Mouse (Mus musculus): Measurements from ENCODE around the gene Zdhhc3. TPM values are rescaled to one million over a fixed set of nuclear protein-coding genes. Genes with fewer than 3 reads are reported as not detected.

Zdhhc3 gene
- total RNA-seq, 2 experiments from 2014 or later, result 57.5 to 61.9 TPM

GRCm38 (mm10) chr9:123031496-123032246 is 81.3 kb downstream of the Zdhhc3 start:
- DNase-seq (ENCODE audit: low spot score in 2 of 2), result no peak
- no peak for TF ChIP-seq CTCF (conservative IDR thresholded peaks at IDR 0.05)
- no peak overlapping the region for H3K27ac ChIP-seq
- no peak overlapping the region for H3K4me3 ChIP-seq

- no peak for TF ChIP-seq CTCF (conservative IDR thresholded peaks at IDR 0.05)
- Histone ChIP-seq H3K27ac (no peak overlapping the region), H3K4me3 (no peak overlapping the region)
- DNase-seq (ENCODE audit: low spot score in 2 of 2), result no peak
Measured at GRCm38 (mm10) chr9:123024201-123024600, 88.8 kb downstream of the Zdhhc3 start.

DNA sequence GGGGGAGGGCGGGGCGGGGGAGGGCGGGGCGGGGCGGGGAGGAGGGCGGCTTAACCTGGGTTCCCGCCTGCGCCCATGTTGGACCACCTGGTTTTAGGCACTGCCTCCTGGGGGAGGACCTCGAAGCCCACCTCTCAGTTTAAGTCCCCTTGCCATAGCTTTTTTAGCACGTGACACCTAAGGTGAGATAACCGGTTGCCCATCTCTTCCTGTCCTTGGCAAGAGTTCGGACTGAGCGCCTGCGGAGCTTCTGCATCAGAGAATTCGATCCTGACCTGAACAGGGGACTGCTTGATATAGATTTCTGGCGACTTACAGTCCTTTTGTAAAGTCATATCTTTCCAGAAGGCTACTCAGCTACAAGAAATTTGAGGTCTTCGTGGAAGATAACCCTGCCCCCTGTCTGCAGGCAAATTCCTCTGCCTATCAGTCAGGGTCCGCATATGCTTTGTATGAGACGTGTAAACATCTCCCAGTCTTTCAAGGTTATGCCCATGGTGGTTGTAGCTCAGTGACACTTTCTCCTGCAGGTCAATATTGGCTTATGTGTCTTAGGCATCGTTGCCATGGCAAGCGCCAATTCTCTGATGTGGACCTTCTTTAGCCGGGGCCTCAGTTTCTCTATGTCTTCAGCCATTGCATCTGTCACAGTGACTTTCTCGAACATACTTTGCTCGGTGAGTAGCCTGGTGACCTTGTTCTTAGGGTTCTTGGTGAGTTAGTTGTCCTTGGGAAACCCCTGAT is 91.2 kb downstream of the Zdhhc3 start:
- TF ChIP-seq CTCF (conservative IDR thresholded peaks at IDR 0.05), result peak; percentile 33
- peak in 1 of 2 experiments; percentile 7 for DNase-seq (ENCODE audit: low spot score in 2 of 2)
- Histone ChIP-seq H3K4me3 (peak overlapping the region; percentile 63), H3K27ac (0 out of 2 replicates have a peak overlapping the region, but pooled peaks have one; percentile 55)

GRCm38 (mm10) chr9:123020995-123021631 is 91.9 kb downstream of the Zdhhc3 start, which contains the start of gene Tmem42:
Gene Tmem42 (plus strand): TSS chr9:123021326.
- peak; percentile 78 to 81 for DNase-seq (ENCODE audit: low spot score in 2 of 2)
- no peak for TF ChIP-seq CTCF (conservative IDR thresholded peaks at IDR 0.05)

More at GRCm38 (mm10) chr9:123020995-123021631, 91.9 kb downstream of the Zdhhc3 start, which contains the start of gene Tmem42:
- peak within 1 kb of the TSS; percentile 63 for H3K4me3 ChIP-seq
- H3K27ac ChIP-seq, result peak within 1 kb of the TSS; percentile 98

Other genes starting within 250 kb of the Zdhhc3 start
- gene Zfp445, start 247.2 kb downstream of the Zdhhc3 start, total RNA-seq (2021), result 100 to 1,000 TPM; 170 to 186 TPM
- gene Zkscan7, start 227.5 kb downstream of the Zdhhc3 start, total RNA-seq (2021), result 1 to 10 TPM; 5.2 TPM
- gene Zfp105, start 190.1 kb downstream of the Zdhhc3 start, total RNA-seq (2021), result 1 to 10 TPM; 7.5 to 8.3 TPM
- 10 to 100 TPM; 21.2 to 23.6 TPM for gene 1110059G10Rik, start 162.2 kb downstream of the Zdhhc3 start, total RNA-seq (2021)
- gene Kif15, start 162.2 kb downstream of the Zdhhc3 start, total RNA-seq (2021), result 1 to 10 TPM in 1 of 2 experiments, under 1 TPM in 1; 0.79 to 1.6 TPM
- 10 to 100 TPM; 24.1 to 25.1 TPM for gene Tmem42, start 91.9 kb downstream of the Zdhhc3 start, total RNA-seq (2021)
- 1 to 10 TPM; 2.9 to 3.7 TPM for gene Tgm4, start 78.5 kb downstream of the Zdhhc3 start, total RNA-seq (2021)
- gene Exosc7, start within 50 bp of the Zdhhc3 start, total RNA-seq (2021), result 10 to 100 TPM; 40.1 to 40.9 TPM
- 1 to 10 TPM; 2.2 to 4.3 TPM for gene Clec3b, start 37.7 kb upstream of the Zdhhc3 start, total RNA-seq (2021)
- gene Cdcp1, start 102.8 kb upstream of the Zdhhc3 start, total RNA-seq (2021), result under 1 TPM in 1 of 2 experiments, not detected in 1; 0.08 TPM
- 10 to 100 TPM; 35.2 to 37.9 TPM for gene Tmem158, start 147.6 kb upstream of the Zdhhc3 start, total RNA-seq (2021)